Mouse (Mus musculus) urinary bladder, postnatal 25 days (tissue): ENCODE data around the gene Bcan.
A peak's percentile ranks its signal among the peaks of the same experiment; 100 is the strongest.

Source experiments
- DNase-seq: peaks from one replicate; pipeline ENCODE4 v3.0.0; 2022; ENCODE audit warnings: low spot score

The Bcan gene

GRCm38 (mm10) chr3:88000181-88000580 lies at the start of gene Bcan:
TSS of gene Bcan (minus strand) at chr3:88000230.
- DNase-seq, result no peak

DNA sequence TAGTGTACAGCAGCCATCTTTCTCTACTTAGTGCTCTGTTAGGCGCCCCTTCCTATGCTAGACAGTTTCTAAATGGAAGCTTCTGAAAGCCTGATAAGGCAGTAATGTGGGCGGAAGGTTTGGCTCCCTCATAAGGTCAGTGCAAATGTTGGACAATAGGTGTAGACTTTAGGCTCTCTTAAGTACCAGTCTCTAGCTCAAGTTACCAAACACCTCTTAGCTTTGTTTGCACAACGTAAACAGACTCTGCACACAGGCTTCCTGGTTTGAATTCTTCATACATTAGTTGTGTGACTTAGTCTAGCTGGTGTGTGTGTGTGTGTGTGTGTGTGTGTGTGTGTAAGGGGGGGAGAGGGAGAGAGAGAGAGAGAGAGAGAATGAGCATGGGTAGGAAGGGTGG lies 49.5 kb upstream of the Bcan start:
- no peak for DNase-seq

DNA sequence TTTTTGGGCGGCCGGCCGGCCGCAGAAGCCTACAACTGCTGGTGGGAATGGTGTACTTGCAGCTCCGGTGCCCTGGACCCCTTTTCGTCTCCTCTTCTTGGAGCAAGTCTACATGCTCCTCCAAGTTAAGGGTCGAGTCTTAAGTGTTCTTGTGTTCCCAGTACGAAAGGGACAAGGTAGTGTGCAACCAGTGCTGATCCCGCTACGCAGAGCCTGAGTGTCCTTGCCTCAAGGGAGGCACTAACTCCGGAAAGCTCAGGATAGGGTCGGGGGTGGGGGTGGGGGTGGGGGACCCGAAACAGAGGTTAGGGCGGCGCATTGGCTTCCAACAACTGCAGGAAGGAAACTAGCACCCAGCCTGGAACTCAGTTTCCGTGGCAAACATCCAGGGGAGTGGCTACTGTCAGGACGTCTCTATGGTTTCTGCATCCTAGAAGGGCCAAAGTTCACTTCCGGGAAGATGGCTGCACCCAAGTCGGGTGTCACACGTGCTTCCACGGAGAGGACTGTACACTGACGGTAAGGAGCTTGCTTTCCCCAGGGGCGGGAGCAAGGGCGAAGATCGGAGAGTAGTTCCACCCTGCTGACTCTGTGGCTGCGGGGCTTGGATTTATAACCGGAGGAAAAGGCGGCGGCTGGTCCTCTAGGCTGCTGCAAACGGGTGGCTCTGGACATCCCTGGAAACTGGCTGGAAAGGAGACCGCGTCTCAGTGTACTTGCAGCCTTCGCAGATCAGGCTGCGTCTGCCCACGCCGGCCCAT lies 42.8 kb upstream of the Bcan start, which contains the start of gene Gpatch4:
Gene Gpatch4 (plus strand): TSS at position 448 of the 761 bp plus-strand sequence.
- DNase-seq, result peak; percentile 74

GRCm38 (mm10) chr3:88035561-88036293 lies 35.7 kb upstream of the Bcan start:
- no peak for DNase-seq

- no peak for DNase-seq
Measured at GRCm38 (mm10) chr3:88033506-88033905, 33.5 kb upstream of the Bcan start.

- peak; percentile 17 for DNase-seq
Measured at GRCm38 (mm10) chr3:88030608-88031395, 30.8 kb upstream of the Bcan start.

- no peak for DNase-seq
Measured at GRCm38 (mm10) chr3:88027434-88028186, 27.6 kb upstream of the Bcan start, which contains the start of gene Hapln2. TSS of gene Hapln2 (minus strand) at chr3:88027583.

DNA sequence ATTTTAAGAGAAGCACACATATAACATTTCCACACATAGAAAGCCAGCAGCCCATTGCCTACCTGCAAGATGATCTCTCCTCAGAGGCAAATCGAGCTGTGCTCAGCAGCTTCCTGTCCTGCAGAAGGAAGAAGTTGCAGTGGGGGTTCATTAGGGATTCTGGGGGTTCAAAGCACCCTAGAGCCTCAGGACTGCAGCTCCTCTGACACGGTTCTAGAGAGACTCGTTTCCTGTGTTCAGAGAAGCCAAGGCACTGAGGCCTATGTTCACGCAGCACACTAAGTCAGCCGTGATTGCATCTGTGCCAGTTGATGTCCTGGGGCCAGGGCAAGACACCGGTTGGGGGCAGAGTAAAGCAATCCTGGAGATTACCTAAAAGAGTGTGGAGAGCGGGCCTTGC lies 26.8 kb upstream of the Bcan start:
- DNase-seq, result no peak

DNA sequence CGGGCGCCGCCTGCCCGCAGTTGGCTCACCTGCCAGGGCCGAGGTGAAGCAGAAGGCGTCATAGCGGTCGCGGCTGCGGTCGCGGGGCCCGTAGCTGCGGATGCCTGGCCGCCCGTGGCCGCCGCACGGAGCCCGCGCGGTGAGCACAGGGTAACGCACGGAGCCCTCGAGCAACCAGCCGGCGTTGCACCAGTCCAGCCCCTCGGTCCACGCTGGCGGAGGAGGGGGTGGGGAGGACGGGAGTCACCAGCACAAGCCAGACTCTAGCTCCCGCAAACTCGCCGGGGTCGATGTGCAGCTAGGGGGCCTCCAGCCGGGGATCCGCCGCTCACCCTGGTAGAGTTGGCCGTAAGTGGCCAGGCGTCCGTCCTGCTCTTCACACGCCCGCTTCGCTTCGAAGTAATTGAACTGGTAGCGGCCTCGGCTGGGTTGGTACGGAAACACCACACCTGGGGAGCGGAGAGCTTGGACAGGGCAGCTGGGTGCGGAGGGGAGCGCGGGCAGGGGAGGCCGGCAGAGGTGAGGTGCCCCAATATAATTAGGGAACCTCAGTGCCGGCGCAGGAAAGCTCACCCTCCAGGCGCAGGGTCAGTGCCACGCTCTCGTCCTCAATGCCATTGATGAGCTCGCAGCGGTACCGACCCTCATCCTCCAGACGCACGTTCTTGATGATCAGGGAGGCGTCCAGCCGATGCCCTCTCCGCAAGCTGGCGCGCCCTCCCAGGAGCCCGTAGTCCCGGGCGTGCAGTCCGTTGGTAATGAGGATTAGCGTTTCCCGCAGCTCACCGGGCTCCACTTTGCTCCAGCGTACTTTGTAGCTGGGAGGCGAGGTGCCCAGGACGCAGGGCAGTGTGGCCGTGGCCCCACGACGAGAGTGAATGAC lies 23.4 kb upstream of the Bcan start:
- DNase-seq, result peak; percentile 8

DNA sequence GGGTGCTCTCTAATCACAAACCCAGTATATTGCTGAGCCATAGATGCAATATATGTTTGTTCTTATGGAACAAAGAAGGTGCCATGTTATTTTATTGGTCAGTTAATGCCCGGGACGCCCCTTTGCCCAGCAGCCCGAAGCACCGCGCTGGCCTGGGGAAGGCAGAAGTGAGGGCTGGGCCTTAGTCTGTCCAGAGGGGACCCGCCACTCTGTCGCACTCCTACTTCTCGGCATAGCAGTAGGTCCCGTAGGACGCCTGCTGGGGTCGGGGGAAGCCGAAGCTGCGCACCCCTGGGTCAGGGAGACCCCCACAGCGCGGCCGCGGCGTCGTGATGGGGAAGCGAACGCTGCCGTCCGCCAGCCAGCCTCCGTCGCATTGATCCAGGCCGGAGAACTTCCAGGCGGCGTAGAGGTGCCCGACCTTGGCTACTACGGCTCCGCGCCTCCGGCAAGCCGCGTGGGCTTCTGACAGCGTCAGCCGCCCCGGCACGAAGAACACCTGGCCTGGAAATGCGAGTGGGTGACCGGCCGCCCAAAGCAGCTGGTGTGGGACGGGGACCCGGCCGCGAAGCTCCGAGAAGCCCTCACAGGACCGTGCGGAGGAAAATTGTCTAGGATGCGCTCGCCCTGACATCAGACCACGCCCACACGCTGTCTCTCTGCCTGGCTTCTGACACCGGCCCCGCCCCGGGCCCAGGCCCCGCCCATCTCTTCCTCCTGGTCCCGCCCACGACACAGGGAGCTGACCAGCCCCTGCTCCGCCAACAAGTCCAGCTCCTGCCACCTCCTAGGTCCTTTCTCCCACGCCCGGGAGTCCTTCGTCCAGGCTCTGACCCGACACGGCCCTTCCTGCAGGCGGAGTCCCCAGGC lies 22.5 kb upstream of the Bcan start:
- peak; percentile 83 for DNase-seq

DNA sequence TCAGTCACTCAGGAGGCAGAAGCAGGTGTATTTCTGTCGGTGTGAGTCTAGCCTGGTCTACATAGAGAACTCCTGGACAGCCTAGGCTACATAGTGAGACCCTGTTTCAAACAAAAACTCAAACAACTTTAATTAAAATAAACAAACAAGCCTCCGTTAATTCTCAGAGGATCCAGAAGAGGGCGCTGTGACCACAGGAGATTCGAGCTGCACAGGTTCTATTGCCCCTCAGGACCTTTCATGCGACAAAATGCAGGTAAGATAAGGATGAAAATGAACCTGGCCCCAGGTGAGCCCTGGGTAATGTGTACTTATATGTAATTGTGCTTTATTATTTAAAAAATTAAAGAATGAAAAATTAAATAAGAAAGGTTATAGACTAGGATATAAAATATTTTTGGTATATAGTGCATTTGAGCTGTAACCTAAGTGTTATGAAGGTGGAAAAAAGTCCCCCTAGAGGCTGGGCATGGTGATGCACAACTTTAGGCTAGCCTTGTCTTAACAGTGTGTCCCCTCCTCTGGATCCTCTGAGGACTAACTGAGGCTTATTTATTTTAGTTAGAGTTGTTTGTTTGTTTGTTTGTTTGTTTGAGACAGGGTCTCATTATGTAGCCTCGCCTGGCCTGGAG lies 10.7 kb upstream of the Bcan start:
- DNase-seq, result no peak

GRCm38 (mm10) chr3:88005822-88006786 lies 6.1 kb upstream of the Bcan start:
- no peak for DNase-seq

DNA sequence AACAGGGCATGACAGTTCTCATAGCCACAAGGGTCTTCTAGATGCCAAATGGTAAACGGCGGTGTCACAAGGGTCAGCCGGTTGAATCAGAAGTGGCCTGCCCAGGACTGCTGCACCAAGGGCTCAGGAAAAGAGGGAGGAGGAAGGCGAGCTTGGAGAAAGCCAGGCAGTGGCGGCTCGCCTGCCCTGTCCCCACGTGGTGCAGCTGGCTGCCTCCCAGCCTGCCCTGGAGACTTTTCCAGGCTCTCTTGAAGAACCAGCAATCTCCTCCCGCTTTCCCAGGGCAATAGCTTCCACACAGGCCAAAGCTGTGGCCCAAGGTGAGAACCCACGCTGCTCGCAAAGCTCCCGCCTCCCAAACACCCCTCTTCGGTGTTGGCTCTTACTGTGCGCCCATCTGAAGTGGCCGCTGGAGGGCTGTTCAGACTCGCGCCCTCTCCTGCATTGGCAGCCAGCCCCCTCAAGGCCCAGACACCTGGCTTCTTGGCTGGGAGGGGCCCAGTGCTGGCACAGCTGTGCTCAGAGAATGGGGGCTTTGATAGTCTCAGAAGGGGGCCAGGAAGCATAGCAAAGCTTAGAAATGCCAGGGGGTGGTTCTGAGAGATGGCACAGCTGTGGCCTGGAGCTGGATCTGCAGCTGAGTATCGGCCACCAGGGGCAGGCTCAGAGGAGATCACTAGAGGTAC lies 2.4 kb upstream of the Bcan start:
- DNase-seq, result no peak

DNA sequence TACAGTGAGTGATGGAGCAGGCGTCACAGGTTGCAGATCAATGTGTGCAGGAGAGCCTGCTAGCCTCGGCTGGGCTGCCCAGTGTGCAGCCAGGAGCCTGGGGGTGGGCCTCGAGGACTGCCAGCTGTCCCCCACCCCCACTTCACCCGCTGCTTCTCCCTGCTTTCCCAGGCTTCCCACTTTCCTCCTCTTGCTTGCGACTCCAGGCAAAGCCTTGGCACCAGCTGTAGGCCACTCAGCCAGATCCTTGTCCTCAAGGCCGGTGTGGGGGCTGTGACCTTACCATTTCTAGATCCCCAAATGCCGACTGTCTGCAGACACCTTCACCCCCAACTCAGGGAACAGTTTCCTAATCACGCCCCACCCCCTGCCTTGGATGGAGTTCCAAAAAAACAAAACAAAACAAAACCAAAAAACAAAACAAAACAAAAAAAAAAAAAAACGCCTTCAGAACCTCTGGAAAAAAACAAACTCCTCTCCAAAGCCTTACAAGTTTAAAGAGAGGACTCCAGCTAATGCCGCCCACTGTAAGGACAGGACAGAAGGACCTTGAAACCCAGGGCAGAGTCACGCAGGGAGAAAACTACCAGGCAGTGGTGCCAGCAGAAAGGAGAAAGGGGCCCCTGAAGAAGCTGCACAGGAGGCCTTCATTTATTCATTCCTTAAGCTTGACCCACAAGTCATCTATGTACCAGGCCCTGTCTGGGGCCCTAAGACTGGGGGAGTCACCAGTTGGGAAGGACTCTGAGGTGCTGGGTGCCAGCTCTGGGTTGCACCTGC lies 976 bp upstream of the Bcan start:
- DNase-seq, result no peak

- DNase-seq, result no peak
Measured at GRCm38 (mm10) chr3:87999243-87999895, 661 bp downstream of the Bcan start.

GRCm38 (mm10) chr3:87998747-87999146 lies 1.3 kb downstream of the Bcan start:
- DNase-seq, result no peak
